Mouse (Mus musculus): Measurements from ENCODE around the gene Cst11. TPM values are rescaled to one million over a fixed set of nuclear protein-coding genes. Genes with fewer than 3 reads are reported as not detected.
"Not testable (repeated sequence)": the region's sequence is repeated elsewhere in the genome, so short reads cannot be mapped to it uniquely, and the experiment has no call there.

The Cst11 gene
- polyA plus RNA-seq (2012; rRNA removed) = not detected in 2 replicates

GRCm38 (mm10) chr2:148771397-148771796 is at the start of gene Cst11:
TSS of gene Cst11 (minus strand) at chr2:148771497.
- 88% methylated on average over 4 of the region's 4 CpGs for WGBS
- not testable (repeated sequence) for DNase-seq; H3K27ac ChIP-seq (ENCODE audit: control insufficient read depth, insufficient read depth, low read length); H3K4me3 ChIP-seq (ENCODE audit: control insufficient read depth, insufficient read depth, low read length); H3K4me1 ChIP-seq (replicated peaks; ENCODE audit: control insufficient read depth, insufficient read depth, low read length); H3K27me3 ChIP-seq (ENCODE audit: control insufficient read depth, insufficient read depth, low read length); H3K36me3 ChIP-seq (ENCODE audit: control insufficient read depth, insufficient read depth, low read length)

GRCm38 (mm10) chr2:148819909-148820308 is 48.6 kb upstream of the Cst11 start, which contains the start of gene Cst13:
TSS of gene Cst13 (plus strand) at chr2:148820081.
- H3K27ac ChIP-seq (ENCODE audit: control insufficient read depth, insufficient read depth, low read length) = no peak within 1 kb of the TSS
- no peaks in the 10 kb centered on the region for H3K36me3 ChIP-seq (ENCODE audit: control insufficient read depth, insufficient read depth, low read length)
- no peak for DNase-seq
- H3K4me3 ChIP-seq (ENCODE audit: control insufficient read depth, insufficient read depth, low read length) = no peak within 1 kb of the TSS
- TF ChIP-seq CTCF (IDR thresholded peaks at IDR 0.05; ENCODE audit: borderline replicate concordance, control insufficient read depth, extremely low read depth, insufficient read depth, low read length, poor library complexity) (no peak), POLR2A (IDR thresholded peaks at IDR 0.05; ENCODE audit: control insufficient read depth, extremely low read depth, insufficient read depth, low read length, poor library complexity) (no peak)
- no peaks in the 10 kb centered on the region for H3K27me3 ChIP-seq (ENCODE audit: control insufficient read depth, insufficient read depth, low read length)
- H3K4me1 ChIP-seq (replicated peaks; ENCODE audit: control insufficient read depth, insufficient read depth, low read length) = no peaks in the 10 kb centered on the region

- Histone ChIP-seq H3K36me3 (ENCODE audit: control insufficient read depth, insufficient read depth, low read length) (no peaks in the 10 kb centered on the region), H3K4me1 (replicated peaks; ENCODE audit: control insufficient read depth, insufficient read depth, low read length) (no peaks in the 10 kb centered on the region), H3K27me3 (ENCODE audit: control insufficient read depth, insufficient read depth, low read length) (no peaks in the 10 kb centered on the region), H3K4me3 (ENCODE audit: control insufficient read depth, insufficient read depth, low read length) (no peak overlapping the region), H3K27ac (ENCODE audit: control insufficient read depth, insufficient read depth, low read length) (no peak overlapping the region)
- TF ChIP-seq POLR2A (IDR thresholded peaks at IDR 0.05; ENCODE audit: control insufficient read depth, extremely low read depth, insufficient read depth, low read length, poor library complexity) (no peak), CTCF (IDR thresholded peaks at IDR 0.05; ENCODE audit: borderline replicate concordance, control insufficient read depth, extremely low read depth, insufficient read depth, low read length, poor library complexity) (no peak)
- no peak for DNase-seq
- WGBS = 81% methylated on average over 6 of the region's 6 CpGs
Observed at GRCm38 (mm10) chr2:148806696-148807095, 35.4 kb upstream of the Cst11 start.

GRCm38 (mm10) chr2:148801491-148801921 is 30.2 kb upstream of the Cst11 start:
- Histone ChIP-seq H3K27ac (ENCODE audit: control insufficient read depth, insufficient read depth, low read length) (no peak overlapping the region), H3K36me3 (ENCODE audit: control insufficient read depth, insufficient read depth, low read length) (no peaks in the 10 kb centered on the region), H3K27me3 (ENCODE audit: control insufficient read depth, insufficient read depth, low read length) (no peaks in the 10 kb centered on the region), H3K4me3 (ENCODE audit: control insufficient read depth, insufficient read depth, low read length) (no peak overlapping the region), H3K4me1 (replicated peaks; ENCODE audit: control insufficient read depth, insufficient read depth, low read length) (no peaks in the 10 kb centered on the region)
- no peak for TF ChIP-seq POLR2A (IDR thresholded peaks at IDR 0.05; ENCODE audit: control insufficient read depth, extremely low read depth, insufficient read depth, low read length, poor library complexity)
- TF ChIP-seq CTCF (IDR thresholded peaks at IDR 0.05; ENCODE audit: borderline replicate concordance, control insufficient read depth, extremely low read depth, insufficient read depth, low read length, poor library complexity) = no peak
- no peak for DNase-seq
- WGBS = 12% methylated on average over 3 of the region's 3 CpGs

GRCm38 (mm10) chr2:148798485-148798884 is 27.2 kb upstream of the Cst11 start, which contains the start of gene Cst8:
TSS of gene Cst8 (plus strand) at chr2:148798785.
- DNase-seq = no peak
- Histone ChIP-seq H3K27ac (ENCODE audit: control insufficient read depth, insufficient read depth, low read length) (no peak within 1 kb of the TSS), H3K36me3 (ENCODE audit: control insufficient read depth, insufficient read depth, low read length) (no peaks in the 10 kb centered on the region), H3K27me3 (ENCODE audit: control insufficient read depth, insufficient read depth, low read length) (no peaks in the 10 kb centered on the region), H3K4me1 (replicated peaks; ENCODE audit: control insufficient read depth, insufficient read depth, low read length) (no peaks in the 10 kb centered on the region), H3K4me3 (ENCODE audit: control insufficient read depth, insufficient read depth, low read length) (no peak within 1 kb of the TSS)
- WGBS = 92% methylated on average over 1 of the region's 1 CpGs
- no peak for TF ChIP-seq CTCF (IDR thresholded peaks at IDR 0.05; ENCODE audit: borderline replicate concordance, control insufficient read depth, extremely low read depth, insufficient read depth, low read length, poor library complexity)

- DNase-seq = no peak
- Histone ChIP-seq H3K27me3 (ENCODE audit: control insufficient read depth, insufficient read depth, low read length) (no peaks in the 10 kb centered on the region), H3K36me3 (ENCODE audit: control insufficient read depth, insufficient read depth, low read length) (no peaks in the 10 kb centered on the region), H3K4me1 (replicated peaks; ENCODE audit: control insufficient read depth, insufficient read depth, low read length) (no peaks in the 10 kb centered on the region), H3K27ac (ENCODE audit: control insufficient read depth, insufficient read depth, low read length) (no peak within 1 kb of the TSS), H3K4me3 (ENCODE audit: control insufficient read depth, insufficient read depth, low read length) (no peak within 1 kb of the TSS)
- TF ChIP-seq POLR2A (IDR thresholded peaks at IDR 0.05; ENCODE audit: control insufficient read depth, extremely low read depth, insufficient read depth, low read length, poor library complexity) (no peak), CTCF (IDR thresholded peaks at IDR 0.05; ENCODE audit: borderline replicate concordance, control insufficient read depth, extremely low read depth, insufficient read depth, low read length, poor library complexity) (no peak)
- 93% methylated on average over 6 of the region's 6 CpGs for WGBS
Observed at GRCm38 (mm10) chr2:148789142-148789541, 17.8 kb upstream of the Cst11 start, which contains the start of gene Cst12. TSS of gene Cst12 (plus strand) at chr2:148789361.

- no peak within 1 kb of the TSS for H3K27ac ChIP-seq (ENCODE audit: control insufficient read depth, insufficient read depth, low read length)
- no peaks in the 10 kb centered on the region for H3K36me3 ChIP-seq (ENCODE audit: control insufficient read depth, insufficient read depth, low read length)
- no peaks in the 10 kb centered on the region for H3K27me3 ChIP-seq (ENCODE audit: control insufficient read depth, insufficient read depth, low read length)
- H3K4me3 ChIP-seq (ENCODE audit: control insufficient read depth, insufficient read depth, low read length) = no peak within 1 kb of the TSS
- DNase-seq = no peak
- 55% methylated on average over 1 of the region's 1 CpGs for WGBS
- no peaks in the 10 kb centered on the region for H3K4me1 ChIP-seq (replicated peaks; ENCODE audit: control insufficient read depth, insufficient read depth, low read length)
- TF ChIP-seq CTCF (IDR thresholded peaks at IDR 0.05; ENCODE audit: borderline replicate concordance, control insufficient read depth, extremely low read depth, insufficient read depth, low read length, poor library complexity) = no peak
- no peak for TF ChIP-seq POLR2A (IDR thresholded peaks at IDR 0.05; ENCODE audit: control insufficient read depth, extremely low read depth, insufficient read depth, low read length, poor library complexity)
Observed at GRCm38 (mm10) chr2:148781709-148782108, 10.4 kb upstream of the Cst11 start, which contains the start of gene 8030411F24Rik. TSS of gene 8030411F24Rik (plus strand) at chr2:148782009.
